Mouse (Mus musculus) megakaryocyte, embryonic 14.5 days (primary cell): Measurements from ENCODE around the gene Daglb. TPM values are rescaled to one million over a fixed set of nuclear protein-coding genes. Genes with fewer than 3 reads are reported as not detected.

Experiments
- H3K27me3 ChIP-seq: replicated peaks from 2 replicates; pipeline ENCODE3; 2012; ENCODE audit warnings: inconsistent platforms
- H3K36me3 ChIP-seq: replicated peaks from 2 replicates; pipeline ENCODE3; 2012; ENCODE audit warnings: low read length, inconsistent platforms, mixed read lengths
- H3K4me1 ChIP-seq: 2 replicates; pipeline ENCODE4 v1.6.1; 2012; ENCODE audit warnings: inconsistent platforms
- H3K4me3 ChIP-seq: replicated peaks from 2 replicates; pipeline ENCODE3; 2012; ENCODE audit warnings: moderate library complexity, mild to moderate bottlenecking, inconsistent platforms
- H3K9me3 ChIP-seq: 2 replicates; pipeline ENCODE4 v1.6.1; 2012; ENCODE audit warnings: inconsistent platforms
- FLI1 ChIP-seq: IDR thresholded peaks from 2 replicates; pipeline ENCODE4 v1.6.1; 2012; ENCODE audit warnings: low read length, inconsistent platforms, mixed read lengths
- GATA1 ChIP-seq: IDR thresholded peaks from 3 replicates; pipeline ENCODE4 v1.6.1; 2012; ENCODE audit warnings: mixed read lengths, low read length, inconsistent platforms, borderline replicate concordance
- polyA plus RNA-seq: library from polyadenylated mRNA; stranded (reverse); fragments of >175 nt; gene quantifications from 2 replicates; pipeline ENCODE4 v1.2.3, GENCODE M21; 2012; ENCODE audit warnings: low replicate concordance; ENCODE audit not compliant: insufficient read depth

Gene Daglb
- polyA plus RNA-seq, 1 experiment: 5.3 TPM

DNA sequence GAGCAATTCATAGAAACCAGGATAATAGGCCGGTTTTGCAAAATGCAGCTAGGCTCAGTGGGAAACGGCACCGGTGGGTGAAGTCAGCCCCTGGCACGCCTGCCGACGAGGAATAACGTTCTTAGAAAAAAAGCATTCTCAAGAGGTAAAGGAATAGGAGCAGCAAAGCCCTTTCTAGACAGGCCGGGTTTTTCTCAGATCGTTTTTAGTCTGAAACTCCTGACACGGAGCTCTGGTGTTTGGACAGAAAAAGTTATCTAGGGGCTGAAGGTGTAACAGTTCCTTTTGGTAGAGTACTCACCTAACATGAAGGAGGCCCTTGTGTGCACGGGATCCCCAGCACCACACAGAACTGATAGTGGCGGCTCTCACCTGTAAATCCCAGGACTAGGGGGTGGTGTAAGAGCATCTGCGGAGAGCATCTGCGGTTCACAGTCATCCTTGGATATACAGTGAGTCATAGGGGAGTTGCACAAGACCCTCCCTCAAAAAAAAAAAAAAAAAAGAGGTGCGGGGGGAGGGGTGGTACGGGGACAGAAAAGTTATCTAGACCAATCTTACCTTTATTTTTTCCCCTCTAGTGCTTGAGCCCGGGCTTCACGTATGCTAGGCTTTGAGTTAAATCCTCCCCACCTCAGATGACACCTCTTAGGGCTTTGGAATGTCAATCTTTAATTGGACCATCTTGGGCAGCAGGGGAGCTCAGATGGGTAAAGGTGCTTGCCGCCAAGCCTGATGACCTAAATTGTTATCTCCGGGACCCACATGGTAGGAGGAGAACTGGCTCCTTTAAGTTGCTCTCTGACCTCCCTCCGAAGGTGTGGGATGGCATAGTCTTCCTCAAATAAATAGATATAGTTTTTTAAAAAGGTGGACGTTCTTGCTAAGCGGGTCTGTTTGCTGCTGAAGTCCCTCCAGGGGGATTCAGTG lies 1.0 kb downstream of the Daglb start:
- peaks cover 41% of the 10 kb centered on the region for H3K36me3 ChIP-seq
- no peaks in the 10 kb centered on the region for H3K9me3 ChIP-seq
- H3K4me1 ChIP-seq: peaks cover 48% of the 10 kb centered on the region
- peak overlapping the region; percentile 97 for H3K4me3 ChIP-seq
- TF ChIP-seq FLI1 (no peak), GATA1 (no peak)
- H3K27me3 ChIP-seq: no peaks in the 10 kb centered on the region

DNA sequence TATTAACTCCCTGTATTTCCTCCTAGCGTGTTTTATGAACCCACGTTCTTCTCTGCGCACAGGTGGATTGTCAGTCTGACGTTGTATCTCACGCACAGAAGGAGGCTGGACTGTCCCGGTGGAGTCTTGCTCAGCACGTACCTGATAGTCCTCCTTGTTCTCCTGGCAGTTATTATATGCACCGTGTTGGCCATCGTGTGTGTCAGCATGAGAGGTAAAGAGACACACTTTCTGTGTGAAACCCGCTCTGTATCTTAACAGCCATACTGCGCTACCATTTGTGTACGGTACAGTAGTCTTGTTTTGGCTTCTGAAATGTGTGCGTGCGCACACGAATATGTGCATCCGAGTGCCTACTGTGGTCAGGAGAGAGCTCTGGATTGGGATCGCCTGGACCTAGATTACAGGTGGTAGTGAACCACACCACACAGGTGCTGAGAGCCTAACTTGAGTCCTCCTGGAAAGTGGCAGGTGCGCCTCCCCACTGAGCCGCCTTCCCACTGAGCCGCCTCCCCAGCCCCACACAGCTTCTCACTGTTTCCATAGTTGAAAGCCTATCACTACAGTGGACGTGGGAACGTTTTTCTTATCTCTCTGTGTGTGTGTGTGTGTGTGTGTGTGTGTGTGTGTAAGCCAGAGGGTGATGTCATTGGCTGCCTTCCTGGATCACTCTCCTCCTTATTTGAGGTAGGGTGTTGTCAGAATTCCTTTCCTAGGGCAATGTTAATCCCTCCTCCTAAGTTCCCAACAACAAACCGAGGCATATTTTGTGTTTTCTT lies 2.7 kb downstream of the Daglb start:
- no peak overlapping the region for H3K4me3 ChIP-seq
- peaks cover 54% of the 10 kb centered on the region for H3K36me3 ChIP-seq
- no peaks in the 10 kb centered on the region for H3K9me3 ChIP-seq
- H3K27me3 ChIP-seq: no peaks in the 10 kb centered on the region
- peaks cover 65% of the 10 kb centered on the region for H3K4me1 ChIP-seq
- TF ChIP-seq GATA1 (no peak), FLI1 (no peak)

DNA sequence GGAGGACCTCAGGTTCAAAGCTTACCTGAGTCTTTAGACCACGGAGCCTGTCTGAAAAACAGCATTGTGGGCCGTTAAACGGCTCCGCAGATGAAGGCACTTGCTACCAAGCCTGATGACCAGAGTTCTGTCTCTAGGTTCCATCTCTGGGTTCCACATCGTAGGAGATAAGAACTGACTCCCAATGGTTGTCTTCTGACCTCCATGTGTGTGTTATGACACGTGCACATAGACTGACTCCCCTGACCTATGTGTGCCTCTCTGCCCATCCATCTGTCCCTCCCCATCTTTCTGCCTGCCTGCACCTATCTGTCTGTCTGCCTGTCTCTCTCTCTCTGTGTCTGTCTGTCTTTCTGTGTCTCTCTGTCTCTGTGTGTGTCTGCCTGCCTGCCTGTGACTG lies 3.5 kb downstream of the Daglb start:
- Histone ChIP-seq H3K36me3 (peaks cover 62% of the 10 kb centered on the region), H3K9me3 (no peaks in the 10 kb centered on the region), H3K4me3 (no peak overlapping the region), H3K27me3 (no peaks in the 10 kb centered on the region), H3K4me1 (peaks cover 71% of the 10 kb centered on the region)
- TF ChIP-seq FLI1: no peak
- TF ChIP-seq GATA1: no peak

DNA sequence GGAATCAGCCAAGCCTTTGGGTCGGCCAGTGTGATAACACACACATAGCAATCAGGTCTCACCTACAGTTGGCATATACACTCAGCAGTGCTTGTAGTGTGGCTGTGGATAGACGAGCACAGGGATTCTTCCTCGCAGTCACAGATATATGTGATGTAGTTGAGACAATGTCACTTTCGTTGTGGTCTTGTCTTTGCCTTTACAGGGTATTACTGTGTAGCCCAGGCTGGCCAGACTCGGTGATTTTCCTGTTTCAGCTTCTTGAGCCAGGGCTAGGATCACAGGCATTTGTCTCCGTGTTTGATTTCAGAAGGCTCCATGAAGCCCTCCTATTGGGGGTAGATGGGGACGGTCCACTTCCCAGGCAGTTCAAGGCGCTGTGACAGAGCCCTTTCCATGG lies 5.2 kb downstream of the Daglb start:
- no peaks in the 10 kb centered on the region for H3K9me3 ChIP-seq
- peaks cover 79% of the 10 kb centered on the region for H3K36me3 ChIP-seq
- no peaks in the 10 kb centered on the region for H3K27me3 ChIP-seq
- TF ChIP-seq GATA1 (no peak), FLI1 (no peak)
- H3K4me1 ChIP-seq: peaks cover 75% of the 10 kb centered on the region
- no peak overlapping the region for H3K4me3 ChIP-seq

DNA sequence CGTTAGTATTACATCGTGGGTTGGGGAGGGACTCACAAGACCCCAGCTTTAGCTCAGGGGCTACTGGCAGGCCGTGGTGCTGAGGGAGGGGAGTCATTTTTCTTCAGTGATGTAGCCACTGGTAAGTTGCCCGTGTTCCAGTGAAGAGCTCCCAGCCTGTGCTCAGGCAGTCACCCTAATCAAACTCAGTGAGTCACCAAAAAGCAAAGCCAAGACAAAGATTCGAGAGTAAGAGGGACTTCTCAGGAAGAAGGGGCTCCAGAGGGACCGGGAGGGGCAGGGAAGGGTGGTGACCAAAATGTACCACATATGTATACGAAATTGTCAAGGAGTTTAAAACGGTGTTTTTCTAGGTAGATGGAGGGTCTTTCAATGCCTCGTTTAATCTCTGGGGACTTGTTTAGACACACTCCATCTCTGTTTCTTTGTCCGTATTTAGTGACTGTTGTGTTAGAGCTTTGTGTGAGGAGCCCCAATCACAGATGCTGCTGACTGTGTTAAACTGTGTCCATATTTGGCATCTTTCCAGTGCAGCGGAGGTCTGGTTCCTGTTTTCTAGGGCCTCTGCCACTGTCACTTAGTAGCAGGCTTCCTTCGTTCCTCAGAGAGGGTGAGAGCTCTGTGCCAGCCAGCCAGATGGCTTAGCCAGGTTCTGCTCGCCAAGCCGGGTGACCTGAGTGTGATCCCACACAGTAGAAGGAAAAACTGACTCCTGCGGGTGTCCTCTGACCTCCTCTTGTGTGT lies 6.2 kb downstream of the Daglb start:
- TF ChIP-seq FLI1 (no peak), GATA1 (no peak)
- Histone ChIP-seq H3K36me3 (peaks cover 89% of the 10 kb centered on the region), H3K9me3 (no peaks in the 10 kb centered on the region), H3K27me3 (no peaks in the 10 kb centered on the region), H3K4me3 (peak overlapping the region; percentile 23), H3K4me1 (peaks cover 70% of the 10 kb centered on the region)

DNA sequence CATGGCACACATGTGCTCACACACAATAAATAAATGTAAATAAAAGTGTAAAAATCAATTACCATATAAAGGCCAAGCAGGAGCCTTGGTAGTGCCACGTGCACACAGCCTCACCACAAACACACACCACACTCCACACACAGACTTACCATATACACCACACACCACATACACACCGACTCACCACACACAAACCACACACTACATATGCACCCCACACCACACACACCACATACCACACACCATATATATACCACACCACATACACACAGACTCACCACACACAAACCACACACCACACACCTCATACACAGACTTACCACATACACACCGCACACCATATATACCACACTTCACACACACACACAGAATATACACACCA lies 6.8 kb downstream of the Daglb start:
- H3K36me3 ChIP-seq: peaks cover 94% of the 10 kb centered on the region
- H3K4me3 ChIP-seq: peak overlapping the region; percentile 76
- no peaks in the 10 kb centered on the region for H3K27me3 ChIP-seq
- no peak for TF ChIP-seq FLI1
- no peak; the same call in 2 of the 3 replicates for TF ChIP-seq GATA1
- no peaks in the 10 kb centered on the region for H3K9me3 ChIP-seq
- peaks cover 65% of the 10 kb centered on the region for H3K4me1 ChIP-seq

DNA sequence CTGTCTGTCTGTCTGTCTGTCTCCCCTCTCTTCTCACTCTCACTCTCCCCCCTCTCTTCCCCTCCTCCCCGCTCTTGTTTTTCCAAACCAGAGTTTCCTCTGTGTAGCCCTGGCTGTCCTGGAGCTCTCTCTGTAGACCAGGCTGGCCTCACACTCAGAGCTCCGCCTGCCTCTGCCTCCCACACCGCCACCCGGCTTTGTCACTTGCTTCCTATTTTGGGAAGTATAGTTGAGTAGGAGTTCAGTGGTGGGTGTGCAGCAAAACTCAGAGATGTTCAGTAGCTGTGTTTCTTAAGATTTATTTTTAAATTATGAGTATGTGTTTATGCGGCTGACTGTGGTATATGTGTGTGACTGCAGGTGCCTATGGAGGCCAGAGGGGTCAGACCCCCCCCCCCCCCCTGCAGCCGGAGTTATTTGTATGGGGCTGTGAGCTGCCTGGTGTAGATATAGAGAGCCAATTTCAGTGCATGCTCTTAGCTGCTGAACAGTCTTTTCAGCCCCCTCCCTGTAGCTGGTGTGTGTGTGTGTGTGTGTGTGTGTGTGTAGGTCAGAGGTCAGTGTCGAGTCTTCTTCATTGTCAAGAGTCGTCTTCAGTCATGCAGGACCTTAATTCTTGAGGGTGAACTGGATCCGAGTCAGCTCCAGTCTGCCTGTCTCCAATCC lies 7.7 kb downstream of the Daglb start:
- peaks cover 95% of the 10 kb centered on the region for H3K36me3 ChIP-seq

DNA sequence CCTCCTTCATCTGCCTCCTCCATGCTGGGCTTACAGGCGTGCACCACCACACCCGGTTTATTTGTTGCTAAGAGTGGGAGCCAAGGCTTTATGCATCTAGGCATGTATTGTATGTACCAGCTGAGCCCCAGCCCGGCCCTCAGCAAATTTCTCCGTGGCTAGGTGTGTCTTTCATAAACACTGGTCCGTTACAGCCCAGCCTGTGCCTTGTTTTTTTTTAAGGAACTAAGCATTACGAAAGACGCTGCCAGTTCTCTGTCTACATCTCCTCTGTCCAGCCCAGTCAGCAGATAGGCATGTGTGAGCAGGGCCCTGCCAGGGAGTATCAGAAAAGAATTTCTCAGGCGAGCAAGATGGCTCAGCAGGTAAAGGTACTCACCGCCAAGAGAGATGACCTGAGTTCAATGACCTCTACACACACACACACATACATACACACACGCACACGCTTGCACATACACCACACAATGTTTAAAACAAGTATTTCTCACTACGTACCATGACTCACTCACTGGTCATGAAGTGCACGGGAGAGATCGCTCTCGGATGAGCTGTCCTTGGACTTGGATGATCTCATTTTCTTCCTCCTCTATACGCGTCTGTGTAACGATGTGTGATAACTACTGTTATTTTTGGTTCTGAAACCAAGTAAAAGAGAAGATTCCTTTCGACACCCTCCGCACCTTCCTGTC lies 10.9 kb downstream of the Daglb start:
- H3K4me1 ChIP-seq: peaks cover 53% of the 10 kb centered on the region

More for the DNA sequence above, 7.7 kb downstream of the Daglb start:
- Histone ChIP-seq H3K4me1 (peaks cover 55% of the 10 kb centered on the region), H3K27me3 (no peaks in the 10 kb centered on the region), H3K9me3 (no peaks in the 10 kb centered on the region), H3K4me3 (no peak overlapping the region)
- TF ChIP-seq FLI1 (no peak), GATA1 (no peak)

DNA sequence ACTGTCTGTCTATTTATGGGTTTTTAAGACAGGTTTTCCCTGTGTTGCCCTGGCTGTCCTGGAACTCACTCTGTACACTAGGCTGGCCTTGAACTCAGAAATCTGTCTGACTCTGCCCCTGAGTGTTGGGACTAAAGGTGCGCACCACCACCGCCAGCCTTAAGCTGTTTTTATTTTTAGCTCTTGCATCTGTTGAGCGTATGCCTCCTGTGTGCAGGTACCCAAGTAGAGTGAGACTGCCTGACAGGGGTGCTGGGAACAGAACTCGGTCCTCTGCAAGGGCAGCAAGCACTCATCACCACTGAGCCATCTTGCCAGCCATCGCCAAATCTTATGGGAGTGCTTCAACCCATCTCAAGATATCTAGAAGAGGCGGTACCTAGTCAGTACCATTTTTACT lies 11.6 kb downstream of the Daglb start:
- Histone ChIP-seq H3K4me1 (peaks cover 46% of the 10 kb centered on the region), H3K9me3 (no peaks in the 10 kb centered on the region), H3K4me3 (no peak overlapping the region), H3K36me3 (peaks cover 93% of the 10 kb centered on the region), H3K27me3 (no peaks in the 10 kb centered on the region)
- no peak for TF ChIP-seq GATA1
- no peak for TF ChIP-seq FLI1

More for the DNA sequence above, 10.9 kb downstream of the Daglb start:
- TF ChIP-seq FLI1: no peak
- TF ChIP-seq GATA1: no peak
- no peaks in the 10 kb centered on the region for H3K9me3 ChIP-seq
- H3K27me3 ChIP-seq: no peaks in the 10 kb centered on the region
- H3K36me3 ChIP-seq: peaks cover 95% of the 10 kb centered on the region
- no peak overlapping the region for H3K4me3 ChIP-seq
